Mouse (Mus musculus): Measurements from ENCODE around the gene Dqx1. TPM values are rescaled to one million over a fixed set of nuclear protein-coding genes. Genes with fewer than 3 reads are reported as not detected.
A peak's percentile ranks its signal among the peaks of the same experiment; 100 is the strongest.

The Dqx1 gene
- polyA plus RNA-seq, 1 experiment from 2014 or later, result 24.8 TPM

DNA sequence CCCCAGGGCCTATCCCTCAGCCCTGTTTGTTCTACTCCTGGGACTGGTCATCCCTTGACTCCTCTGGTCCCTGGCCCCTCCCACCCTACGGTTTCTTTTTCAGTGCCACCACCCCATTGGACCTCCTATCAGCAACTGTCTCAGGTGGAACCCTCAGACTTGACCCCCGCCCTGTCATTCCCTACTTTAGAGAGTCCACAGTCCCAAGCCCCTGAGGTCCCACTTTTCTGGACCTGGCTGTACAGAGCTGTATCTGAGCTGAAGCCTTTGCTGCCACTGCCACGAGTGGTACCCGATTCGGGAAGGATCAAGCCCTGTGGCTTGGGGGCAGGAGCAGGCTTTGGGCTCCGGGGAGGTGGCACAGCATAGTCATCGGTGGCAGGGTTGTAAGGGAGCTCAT, 26.5 kb upstream of the Dqx1 start:
- no peak overlapping the region for H3K4me2 ChIP-seq (replicated peaks; ENCODE audit: low read depth)
- no peaks in the 10 kb centered on the region for H3K4me1 ChIP-seq (replicated peaks; ENCODE audit: control insufficient read depth, insufficient read depth, low read length)
- H3K4me3 ChIP-seq (ENCODE audit: low read depth, low read length), result no peak overlapping the region
- no peak overlapping the region for H3K9ac ChIP-seq (ENCODE audit: low read depth, low read length)
- ATAC-seq, result no peak
- H3K9me3 ChIP-seq (ENCODE audit: control insufficient read depth), result no peaks in the 10 kb centered on the region
- no peak overlapping the region for H3K27ac ChIP-seq (ENCODE audit: low read depth, low read length)
- 82% methylated on average over 7 of the region's 7 CpGs for WGBS
- TF ChIP-seq CTCF (IDR thresholded peaks at IDR 0.05; ENCODE audit: low read depth), result no peak
- peaks cover 10% of the 10 kb centered on the region; the same call in 1 of the 2 replicates for H3K36me3 ChIP-seq (ENCODE audit: control insufficient read depth, insufficient read depth)
- no peaks in the 10 kb centered on the region; the same call in 1 of the 2 replicates for H3K27me3 ChIP-seq (replicated peaks; ENCODE audit: control insufficient read depth, insufficient read depth, low read length)

DNA sequence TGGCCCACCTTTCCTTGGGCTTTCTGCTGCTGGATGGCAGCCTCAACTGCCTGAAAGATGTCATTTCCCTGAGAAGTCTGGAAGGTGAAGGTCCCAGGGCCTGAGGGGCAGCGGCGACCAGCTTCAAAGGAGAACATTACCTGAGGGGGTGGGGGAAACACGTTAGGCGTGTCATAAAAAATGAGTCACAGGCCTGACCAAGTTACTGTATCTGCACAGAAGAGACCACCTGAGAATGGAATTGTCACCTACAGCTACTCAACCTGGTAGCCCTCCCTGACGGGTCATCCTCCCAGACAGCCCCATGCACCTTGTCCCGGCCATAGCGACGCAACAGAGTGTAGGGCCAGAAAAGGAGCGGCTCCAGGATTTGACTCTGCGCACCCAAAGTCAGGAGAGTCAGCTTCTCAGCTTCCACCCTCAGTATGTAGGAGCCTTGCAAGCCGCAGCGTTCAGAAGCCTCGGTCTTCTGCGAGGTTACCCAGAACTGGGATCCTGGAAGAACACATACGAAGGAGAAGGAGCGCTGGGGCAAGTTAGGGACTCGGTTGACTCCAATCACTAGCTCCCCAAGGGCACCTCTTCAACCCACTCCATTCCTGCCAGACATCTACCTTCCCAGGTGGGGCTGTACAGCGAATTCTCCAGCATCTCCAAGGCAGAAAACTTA, 25.6 kb upstream of the Dqx1 start:
- Histone ChIP-seq H3K27ac (ENCODE audit: low read depth, low read length) (no peak overlapping the region), H3K4me3 (ENCODE audit: low read depth, low read length) (peak overlapping the region; percentile 76), H3K4me1 (replicated peaks; ENCODE audit: control insufficient read depth, insufficient read depth, low read length) (no peaks in the 10 kb centered on the region), H3K4me2 (replicated peaks; ENCODE audit: low read depth) (peak overlapping the region; percentile 90), H3K9me3 (ENCODE audit: control insufficient read depth) (no peaks in the 10 kb centered on the region), H3K27me3 (replicated peaks; ENCODE audit: control insufficient read depth, insufficient read depth, low read length) (no peaks in the 10 kb centered on the region; the same call in 1 of the 2 replicates), H3K36me3 (ENCODE audit: control insufficient read depth, insufficient read depth) (peaks cover 10% of the 10 kb centered on the region; the same call in 1 of the 2 replicates), H3K9ac (ENCODE audit: low read depth, low read length) (no peak overlapping the region)
- no peak for TF ChIP-seq CTCF (IDR thresholded peaks at IDR 0.05; ENCODE audit: low read depth)
- WGBS, result 62% methylated on average over 18 of the region's 18 CpGs
- ATAC-seq, result no peak

DNA sequence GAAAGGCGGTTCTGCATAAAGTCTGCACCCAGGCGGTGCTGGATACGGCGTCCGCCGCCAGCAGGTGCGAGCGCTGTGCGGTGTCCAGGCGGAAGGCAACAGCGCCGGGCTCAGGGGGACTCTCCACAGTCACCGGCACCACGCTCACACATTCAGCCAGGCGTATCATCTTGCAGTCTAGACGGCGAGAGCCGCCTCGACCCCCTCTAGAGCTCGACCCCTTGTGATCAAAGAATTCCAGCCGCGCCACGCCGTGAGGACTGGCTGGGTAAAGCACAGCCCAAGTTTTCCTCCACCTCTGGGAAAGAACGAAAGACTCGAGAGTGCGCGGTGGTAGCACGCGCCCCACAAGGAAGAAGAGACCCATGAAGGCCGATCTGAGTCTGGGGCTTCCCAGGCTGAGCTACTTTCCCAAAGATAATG, 24.9 kb upstream of the Dqx1 start:
- Histone ChIP-seq H3K9me3 (ENCODE audit: control insufficient read depth) (no peaks in the 10 kb centered on the region), H3K36me3 (ENCODE audit: control insufficient read depth, insufficient read depth) (peaks cover 10% of the 10 kb centered on the region; the same call in 1 of the 2 replicates), H3K27ac (ENCODE audit: low read depth, low read length) (0 out of 2 replicates have a peak overlapping the region, but pooled peaks have one; percentile 5), H3K4me3 (ENCODE audit: low read depth, low read length) (peak overlapping the region; percentile 76), H3K27me3 (replicated peaks; ENCODE audit: control insufficient read depth, insufficient read depth, low read length) (no peaks in the 10 kb centered on the region; the same call in 1 of the 2 replicates), H3K4me2 (replicated peaks; ENCODE audit: low read depth) (peak overlapping the region; percentile 90), H3K4me1 (replicated peaks; ENCODE audit: control insufficient read depth, insufficient read depth, low read length) (no peaks in the 10 kb centered on the region), H3K9ac (ENCODE audit: low read depth, low read length) (peak overlapping the region; percentile 55)
- peak; percentile 52 for ATAC-seq
- TF ChIP-seq CTCF (IDR thresholded peaks at IDR 0.05; ENCODE audit: low read depth), result peak; percentile 43
- WGBS, result under 1% methylated on average over 31 of the region's 31 CpGs

DNA sequence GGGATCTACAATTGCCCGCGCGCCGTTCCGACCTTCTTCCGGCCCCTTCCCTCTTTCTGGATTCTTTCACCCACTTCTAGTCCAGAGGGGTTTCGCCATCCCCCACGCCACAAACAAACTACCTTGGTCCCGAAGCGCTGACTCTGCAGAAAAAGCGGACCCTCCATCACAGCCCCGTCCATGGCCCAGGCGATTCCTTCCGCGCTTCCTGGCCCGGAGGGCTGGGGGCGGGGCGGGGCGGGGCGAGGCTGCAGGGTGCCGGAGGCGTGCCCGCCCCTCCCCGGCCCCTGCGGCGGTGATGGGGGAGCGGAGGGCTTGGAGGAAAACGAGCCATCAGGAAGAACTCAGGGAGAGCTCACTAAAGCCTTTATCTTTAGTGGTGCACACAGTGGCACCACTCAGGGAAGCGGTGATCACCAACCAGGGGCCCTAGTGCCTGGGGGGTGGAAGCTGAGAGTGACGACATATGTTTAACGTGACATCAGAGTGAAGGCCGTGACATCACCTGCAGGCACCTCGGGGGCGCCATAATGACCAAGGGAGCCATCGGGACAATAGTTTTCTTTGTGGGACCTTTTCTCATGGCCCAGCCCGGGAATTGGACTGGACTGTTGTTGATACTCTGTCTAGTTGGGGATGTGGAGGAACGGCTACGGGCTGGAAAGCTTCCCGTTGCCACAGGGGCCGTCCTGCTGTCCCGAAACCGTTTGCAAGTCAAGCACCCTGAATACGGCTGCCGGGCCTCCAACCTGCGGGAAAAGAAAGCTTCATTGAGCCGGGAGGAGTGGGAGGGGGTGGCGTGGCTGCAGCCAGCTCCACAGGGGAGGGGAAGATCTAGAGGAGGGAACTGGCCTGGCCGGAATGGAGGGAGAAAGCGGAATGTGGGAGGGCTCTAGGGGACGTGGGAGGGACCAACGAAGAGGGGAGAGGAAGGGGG, 24.1 kb upstream of the Dqx1 start, which contains the start of the genes Dok1 and Loxl3:
Gene Dok1, minus strand, starts transcription at position 223 of the 937 bp plus-strand sequence.
Gene Loxl3, plus strand, starts transcription at position 925 of the 937 bp plus-strand sequence.
- Histone ChIP-seq H3K27me3 (replicated peaks; ENCODE audit: control insufficient read depth, insufficient read depth, low read length) (no peaks in the 10 kb centered on the region; the same call in 1 of the 2 replicates), H3K9me3 (ENCODE audit: control insufficient read depth) (no peaks in the 10 kb centered on the region), H3K4me3 (ENCODE audit: low read depth, low read length) (peak within 1 kb of the TSS; percentile 76), H3K36me3 (ENCODE audit: control insufficient read depth, insufficient read depth) (peaks cover 10% of the 10 kb centered on the region; the same call in 1 of the 2 replicates), H3K4me2 (replicated peaks; ENCODE audit: low read depth) (peak within 1 kb of the TSS; percentile 90), H3K4me1 (replicated peaks; ENCODE audit: control insufficient read depth, insufficient read depth, low read length) (no peaks in the 10 kb centered on the region), H3K9ac (ENCODE audit: low read depth, low read length) (peak within 1 kb of the TSS; percentile 55), H3K27ac (ENCODE audit: low read depth, low read length) (peak within 1 kb of the TSS; percentile 46; the same call in 1 of the 2 replicates)
- WGBS, result 0% methylated on average over 51 of the region's 51 CpGs
- ATAC-seq, result peak; percentile 77
- no peak for TF ChIP-seq CTCF (IDR thresholded peaks at IDR 0.05; ENCODE audit: low read depth)

DNA sequence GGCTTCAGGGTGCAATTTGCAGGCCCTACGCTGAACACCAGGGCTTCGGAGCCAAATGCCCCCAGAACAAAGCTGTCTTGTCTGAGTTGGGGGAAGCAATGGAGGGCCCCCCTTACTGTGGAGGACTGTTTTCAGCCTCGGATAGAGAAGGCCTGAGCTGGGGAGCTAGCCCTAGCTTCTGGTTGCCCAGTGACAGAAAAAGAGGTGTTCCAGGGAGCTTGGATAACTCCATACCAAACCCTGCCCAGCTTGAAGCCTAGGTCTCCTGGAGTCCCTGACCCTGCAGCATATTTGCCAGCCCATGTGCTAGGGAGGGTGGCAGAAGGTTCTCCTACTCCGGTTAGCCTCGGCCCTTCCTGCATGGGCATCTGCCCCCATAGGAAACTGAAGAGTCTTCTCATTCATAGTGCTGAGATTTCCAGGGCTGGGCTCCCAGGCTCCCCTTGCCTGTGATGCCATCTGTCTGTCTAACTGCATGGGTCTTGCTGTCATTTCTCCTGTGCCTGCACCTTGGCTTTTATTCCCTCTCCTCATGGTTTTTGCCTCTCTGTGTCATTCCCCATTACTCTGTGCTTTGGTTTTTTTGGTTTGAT, 23.1 kb upstream of the Dqx1 start:
- H3K27ac ChIP-seq (ENCODE audit: low read depth, low read length), result no peak overlapping the region
- H3K4me3 ChIP-seq (ENCODE audit: low read depth, low read length), result peak overlapping the region; percentile 76
- no peaks in the 10 kb centered on the region for H3K4me1 ChIP-seq (replicated peaks; ENCODE audit: control insufficient read depth, insufficient read depth, low read length)
- ATAC-seq, result no peak
- no peaks in the 10 kb centered on the region; the same call in 1 of the 2 replicates for H3K27me3 ChIP-seq (replicated peaks; ENCODE audit: control insufficient read depth, insufficient read depth, low read length)
- WGBS, result 50% methylated on average over 5 of the region's 5 CpGs
- TF ChIP-seq CTCF (IDR thresholded peaks at IDR 0.05; ENCODE audit: low read depth), result no peak
- H3K9ac ChIP-seq (ENCODE audit: low read depth, low read length), result no peak overlapping the region
- H3K4me2 ChIP-seq (replicated peaks; ENCODE audit: low read depth), result peak overlapping the region; percentile 90
- peaks cover 10% of the 10 kb centered on the region; the same call in 1 of the 2 replicates for H3K36me3 ChIP-seq (ENCODE audit: control insufficient read depth, insufficient read depth)
- no peaks in the 10 kb centered on the region for H3K9me3 ChIP-seq (ENCODE audit: control insufficient read depth)

All from intestine, postnatal 0 days (tissue).